Mouse (Mus musculus): Measurements from ENCODE around the gene Btla. TPM values are rescaled to one million over a fixed set of nuclear protein-coding genes. Genes with fewer than 3 reads are reported as not detected.

The Btla gene
- polyA plus RNA-seq, 1 experiment from 2014 or later = 0.10 TPM

- H3K9me3 ChIP-seq = no peaks in the 10 kb centered on the region
- no peaks in the 10 kb centered on the region for H3K4me1 ChIP-seq
- no peak overlapping the region for H3K4me2 ChIP-seq
- ATAC-seq (ENCODE audit: borderline replicate concordance, extremely low read depth, low FRiP score, low TSS enrichment) = no peak
- no peak overlapping the region for H3K27ac ChIP-seq
- H3K9ac ChIP-seq = no peak overlapping the region
- H3K36me3 ChIP-seq = no peaks in the 10 kb centered on the region
- H3K27me3 ChIP-seq = no peaks in the 10 kb centered on the region
- no peak overlapping the region for H3K4me3 ChIP-seq
These were observed 37.9 kb downstream of the Btla start for GRCm38 (mm10) chr16:45262051-45262450.

- ATAC-seq (ENCODE audit: borderline replicate concordance, extremely low read depth, low FRiP score, low TSS enrichment) = no peak
- no peak overlapping the region for H3K4me2 ChIP-seq
- no peak overlapping the region for H3K9ac ChIP-seq
- no peaks in the 10 kb centered on the region for H3K36me3 ChIP-seq
- no peaks in the 10 kb centered on the region for H3K4me1 ChIP-seq
- no peaks in the 10 kb centered on the region for H3K9me3 ChIP-seq
- 77% methylated on average over 2 of the region's 2 CpGs for WGBS
- no peak overlapping the region for H3K4me3 ChIP-seq
- no peaks in the 10 kb centered on the region for H3K27me3 ChIP-seq
- no peak overlapping the region for H3K27ac ChIP-seq
These were observed 45.8 kb downstream of the Btla start for GRCm38 (mm10) chr16:45269886-45270285.

GRCm38 (mm10) chr16:45283093-45283492 lies 59.0 kb downstream of the Btla start:
- 78% methylated on average over 1 of the region's 1 CpGs for WGBS
- Histone ChIP-seq H3K9me3 (no peaks in the 10 kb centered on the region), H3K9ac (no peak overlapping the region), H3K4me1 (no peaks in the 10 kb centered on the region), H3K27me3 (no peaks in the 10 kb centered on the region), H3K4me3 (no peak overlapping the region), H3K4me2 (no peak overlapping the region), H3K36me3 (no peaks in the 10 kb centered on the region), H3K27ac (no peak overlapping the region)
- no peak for ATAC-seq (ENCODE audit: borderline replicate concordance, extremely low read depth, low FRiP score, low TSS enrichment)

GRCm38 (mm10) chr16:45297806-45298205 lies 73.7 kb downstream of the Btla start:
- ATAC-seq (ENCODE audit: borderline replicate concordance, extremely low read depth, low FRiP score, low TSS enrichment) = no peak
- H3K27me3 ChIP-seq = no peaks in the 10 kb centered on the region
- H3K27ac ChIP-seq = no peak overlapping the region
- H3K9ac ChIP-seq = no peak overlapping the region
- no peaks in the 10 kb centered on the region for H3K4me1 ChIP-seq
- 48% methylated on average over 3 of the region's 3 CpGs for WGBS
- no peak overlapping the region for H3K4me2 ChIP-seq
- H3K9me3 ChIP-seq = no peaks in the 10 kb centered on the region
- no peak overlapping the region for H3K4me3 ChIP-seq
- no peaks in the 10 kb centered on the region for H3K36me3 ChIP-seq

Other genes starting within 250 kb of the Btla start
- 73.1 and 73.5 TPM in 2 replicates for gene Ccdc80, start 130.9 kb upstream of the Btla start, polyA plus RNA-seq (2015; fragmentation: Nextera tagmentation; extraction: Ambion mirVana)
- 16.1 and 23.1 TPM in 2 replicates for gene Slc35a5, start 65.6 kb upstream of the Btla start, polyA plus RNA-seq (2015; fragmentation: Nextera tagmentation; extraction: Ambion mirVana)
- 37.0 and 39.1 TPM in 2 replicates for gene Atg3, start 65.5 kb upstream of the Btla start, polyA plus RNA-seq (2015; fragmentation: Nextera tagmentation; extraction: Ambion mirVana)
- gene Cd200, start 184.7 kb downstream of the Btla start, polyA plus RNA-seq (2015; fragmentation: Nextera tagmentation; extraction: Ambion mirVana) = 68.5 and 73.7 TPM in 2 replicates